Mouse (Mus musculus): ENCODE data around the gene Prrx1. TPM values are rescaled to one million over a fixed set of nuclear protein-coding genes. Genes with fewer than 3 reads are reported as not detected.

Gene Prrx1
- polyA plus RNA-seq, 1 experiment: 1.0 TPM

GRCm38 (mm10) chr1:163283980-163284635 lies 29.4 kb downstream of the Prrx1 start:
- TF ChIP-seq CTCF (IDR thresholded peaks at IDR 0.05; ENCODE audit: control insufficient read depth, insufficient read depth, insufficient replicate concordance, low read depth, low read length) (no peak), POLR2A (IDR thresholded peaks at IDR 0.05; ENCODE audit: control insufficient read depth, low read depth, low read length) (no peak)
- H3K36me3 ChIP-seq (ENCODE audit: control insufficient read depth, insufficient read depth, low read length): no peaks in the 10 kb centered on the region
- H3K27ac ChIP-seq (ENCODE audit: control insufficient read depth, insufficient read depth, low read depth, low read length): no peak overlapping the region
- no peaks in the 10 kb centered on the region for H3K27me3 ChIP-seq (ENCODE audit: control insufficient read depth, insufficient read depth, low read length)
- no peak overlapping the region for H3K4me3 ChIP-seq (ENCODE audit: control insufficient read depth, low read depth, low read length)
- H3K4me1 ChIP-seq (ENCODE audit: control insufficient read depth, insufficient read depth, low read length): no peaks in the 10 kb centered on the region

DNA sequence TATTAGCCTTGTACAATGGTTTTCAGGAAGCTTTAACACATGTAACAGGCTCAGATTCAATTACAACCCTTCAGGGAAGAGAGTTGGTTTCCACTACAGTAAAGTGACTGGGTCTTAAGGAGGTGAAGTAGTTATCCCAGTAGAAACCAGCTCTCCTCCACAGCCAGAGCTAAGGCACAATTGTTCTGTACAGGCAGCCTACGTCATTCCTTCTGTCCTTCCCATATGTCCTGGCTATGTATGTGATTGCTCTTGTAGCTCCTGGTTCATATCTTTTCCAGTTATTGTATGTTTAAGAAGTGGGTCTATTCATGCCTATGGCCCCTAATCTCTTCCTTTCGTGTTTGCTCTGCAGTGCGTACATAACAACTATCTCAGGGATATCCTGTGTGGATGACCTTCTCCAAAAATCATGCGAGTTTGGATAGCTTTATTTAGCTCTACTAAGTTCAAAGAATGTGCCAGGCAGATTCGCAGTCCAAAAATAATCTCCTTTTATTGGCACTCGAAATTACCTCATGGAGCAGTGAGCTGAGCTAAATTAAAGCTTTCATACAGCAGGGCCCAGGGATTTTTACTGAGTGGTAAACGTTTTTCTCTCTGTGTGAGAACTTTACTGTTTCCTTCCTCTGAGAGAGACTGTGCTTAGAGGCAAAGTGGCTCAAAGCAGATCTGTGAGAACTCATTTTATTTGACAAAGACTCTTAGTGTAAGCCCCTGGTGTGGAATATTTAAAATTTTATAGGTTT lies 31.9 kb downstream of the Prrx1 start:
- H3K4me3 ChIP-seq (ENCODE audit: control insufficient read depth, low read depth, low read length): no peak overlapping the region
- no peak for TF ChIP-seq POLR2A (IDR thresholded peaks at IDR 0.05; ENCODE audit: control insufficient read depth, low read depth, low read length)
- TF ChIP-seq CTCF (IDR thresholded peaks at IDR 0.05; ENCODE audit: control insufficient read depth, insufficient read depth, insufficient replicate concordance, low read depth, low read length): no peak
- H3K27ac ChIP-seq (ENCODE audit: control insufficient read depth, insufficient read depth, low read depth, low read length): no peak overlapping the region
- H3K4me1 ChIP-seq (ENCODE audit: control insufficient read depth, insufficient read depth, low read length): no peaks in the 10 kb centered on the region
- H3K36me3 ChIP-seq (ENCODE audit: control insufficient read depth, insufficient read depth, low read length): no peaks in the 10 kb centered on the region
- H3K27me3 ChIP-seq (ENCODE audit: control insufficient read depth, insufficient read depth, low read length): no peaks in the 10 kb centered on the region

DNA sequence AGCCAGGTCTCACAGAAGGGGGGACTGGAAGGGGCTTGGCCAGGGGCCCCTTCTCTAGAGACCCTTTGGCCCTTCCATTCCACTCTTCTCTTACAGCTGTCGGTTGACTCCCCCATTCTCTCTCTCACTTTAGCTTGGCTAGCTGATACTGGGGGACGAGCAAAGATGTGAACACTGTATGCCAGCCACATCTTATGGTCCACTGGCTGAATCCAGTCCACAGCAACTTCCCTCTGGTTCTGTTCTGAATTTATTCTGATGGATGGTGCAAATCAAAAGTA lies 32.7 kb downstream of the Prrx1 start:
- Histone ChIP-seq H3K27me3 (ENCODE audit: control insufficient read depth, insufficient read depth, low read length) (no peaks in the 10 kb centered on the region), H3K4me3 (ENCODE audit: control insufficient read depth, low read depth, low read length) (no peak overlapping the region), H3K4me1 (ENCODE audit: control insufficient read depth, insufficient read depth, low read length) (no peaks in the 10 kb centered on the region), H3K27ac (ENCODE audit: control insufficient read depth, insufficient read depth, low read depth, low read length) (no peak overlapping the region), H3K36me3 (ENCODE audit: control insufficient read depth, insufficient read depth, low read length) (no peaks in the 10 kb centered on the region)
- no peak for TF ChIP-seq CTCF (IDR thresholded peaks at IDR 0.05; ENCODE audit: control insufficient read depth, insufficient read depth, insufficient replicate concordance, low read depth, low read length)
- no peak for TF ChIP-seq POLR2A (IDR thresholded peaks at IDR 0.05; ENCODE audit: control insufficient read depth, low read depth, low read length)

DNA sequence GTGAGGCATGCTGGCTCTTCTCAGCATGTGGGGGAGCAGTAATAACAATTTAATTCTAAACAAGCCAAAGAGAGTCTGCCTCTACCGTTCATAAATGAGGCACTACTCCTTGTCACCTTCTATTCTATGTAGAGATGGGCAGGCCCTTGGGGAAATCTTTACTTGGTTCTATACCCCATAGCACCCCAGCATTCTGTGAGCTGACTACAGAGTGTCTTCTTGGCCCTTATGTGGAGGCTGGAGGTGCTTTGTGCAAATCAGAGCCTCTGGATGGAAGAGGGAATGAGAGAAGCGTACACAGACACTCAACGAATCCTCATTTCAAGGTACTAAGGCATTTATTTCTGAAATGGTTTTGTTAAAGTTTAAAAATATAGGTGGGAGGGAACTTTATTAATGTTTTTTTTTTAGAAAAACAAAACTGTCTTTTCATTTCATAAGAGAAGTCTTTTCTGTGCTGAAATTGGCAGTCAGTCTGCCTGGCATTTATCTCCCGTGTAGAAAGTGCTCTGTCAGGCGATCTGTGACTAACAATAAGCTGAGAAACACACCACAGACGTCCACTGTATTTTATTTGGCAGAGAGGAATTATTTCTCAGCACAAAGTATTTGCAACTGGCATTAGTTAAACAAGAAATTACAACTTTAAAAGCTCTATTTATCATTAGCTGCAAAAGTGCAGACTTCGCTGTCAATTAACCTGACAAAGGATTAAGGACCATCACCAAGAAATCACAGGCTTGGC lies 33.2 kb downstream of the Prrx1 start:
- H3K27me3 ChIP-seq (ENCODE audit: control insufficient read depth, insufficient read depth, low read length): no peaks in the 10 kb centered on the region
- TF ChIP-seq POLR2A (IDR thresholded peaks at IDR 0.05; ENCODE audit: control insufficient read depth, low read depth, low read length): no peak
- no peak for TF ChIP-seq CTCF (IDR thresholded peaks at IDR 0.05; ENCODE audit: control insufficient read depth, insufficient read depth, insufficient replicate concordance, low read depth, low read length)
- H3K4me3 ChIP-seq (ENCODE audit: control insufficient read depth, low read depth, low read length): no peak overlapping the region
- no peak overlapping the region for H3K27ac ChIP-seq (ENCODE audit: control insufficient read depth, insufficient read depth, low read depth, low read length)
- H3K36me3 ChIP-seq (ENCODE audit: control insufficient read depth, insufficient read depth, low read length): no peaks in the 10 kb centered on the region
- H3K4me1 ChIP-seq (ENCODE audit: control insufficient read depth, insufficient read depth, low read length): no peaks in the 10 kb centered on the region

GRCm38 (mm10) chr1:163277069-163277468 lies 36.4 kb downstream of the Prrx1 start:
- TF ChIP-seq CTCF (IDR thresholded peaks at IDR 0.05; ENCODE audit: control insufficient read depth, insufficient read depth, insufficient replicate concordance, low read depth, low read length): no peak
- TF ChIP-seq POLR2A (IDR thresholded peaks at IDR 0.05; ENCODE audit: control insufficient read depth, low read depth, low read length): no peak

DNA sequence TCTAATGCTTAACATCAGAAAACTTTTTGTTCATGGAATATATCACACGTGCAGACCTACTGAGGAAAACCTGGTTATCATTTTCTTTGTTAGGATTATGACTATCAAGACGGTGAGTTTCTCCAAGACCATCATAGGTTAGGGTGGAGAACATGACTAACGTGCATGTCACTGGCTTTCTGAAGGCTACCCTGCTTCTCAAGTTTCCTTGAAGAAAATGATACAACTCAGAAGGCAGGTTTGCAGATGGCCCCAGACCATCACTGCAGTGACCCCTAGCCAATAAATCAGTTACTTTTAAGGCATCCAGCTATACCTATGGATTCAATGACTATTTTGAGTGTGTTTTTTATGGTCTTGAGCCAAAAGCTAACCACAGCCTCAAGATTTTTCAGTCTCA lies 38.6 kb downstream of the Prrx1 start:
- no peak for TF ChIP-seq POLR2A (IDR thresholded peaks at IDR 0.05; ENCODE audit: control insufficient read depth, low read depth, low read length)
- no peak for TF ChIP-seq CTCF (IDR thresholded peaks at IDR 0.05; ENCODE audit: control insufficient read depth, insufficient read depth, insufficient replicate concordance, low read depth, low read length)
- Histone ChIP-seq H3K27me3 (ENCODE audit: control insufficient read depth, insufficient read depth, low read length) (no peaks in the 10 kb centered on the region), H3K36me3 (ENCODE audit: control insufficient read depth, insufficient read depth, low read length) (no peaks in the 10 kb centered on the region), H3K27ac (ENCODE audit: control insufficient read depth, insufficient read depth, low read depth, low read length) (no peak overlapping the region), H3K4me1 (ENCODE audit: control insufficient read depth, insufficient read depth, low read length) (no peaks in the 10 kb centered on the region), H3K4me3 (ENCODE audit: control insufficient read depth, low read depth, low read length) (no peak overlapping the region)

More at GRCm38 (mm10) chr1:163277069-163277468, 36.4 kb downstream of the Prrx1 start:
- H3K27me3 ChIP-seq (ENCODE audit: control insufficient read depth, insufficient read depth, low read length): no peaks in the 10 kb centered on the region
- H3K4me3 ChIP-seq (ENCODE audit: control insufficient read depth, low read depth, low read length): no peak overlapping the region
- no peak overlapping the region for H3K27ac ChIP-seq (ENCODE audit: control insufficient read depth, insufficient read depth, low read depth, low read length)
- no peaks in the 10 kb centered on the region for H3K4me1 ChIP-seq (ENCODE audit: control insufficient read depth, insufficient read depth, low read length)
- H3K36me3 ChIP-seq (ENCODE audit: control insufficient read depth, insufficient read depth, low read length): no peaks in the 10 kb centered on the region

- Histone ChIP-seq H3K36me3 (ENCODE audit: control insufficient read depth, insufficient read depth, low read length) (no peaks in the 10 kb centered on the region), H3K27ac (ENCODE audit: control insufficient read depth, insufficient read depth, low read depth, low read length) (no peak overlapping the region), H3K4me3 (ENCODE audit: control insufficient read depth, low read depth, low read length) (no peak overlapping the region), H3K4me1 (ENCODE audit: control insufficient read depth, insufficient read depth, low read length) (no peaks in the 10 kb centered on the region), H3K27me3 (ENCODE audit: control insufficient read depth, insufficient read depth, low read length) (no peaks in the 10 kb centered on the region)
- TF ChIP-seq POLR2A (IDR thresholded peaks at IDR 0.05; ENCODE audit: control insufficient read depth, low read depth, low read length): no peak
- TF ChIP-seq CTCF (IDR thresholded peaks at IDR 0.05; ENCODE audit: control insufficient read depth, insufficient read depth, insufficient replicate concordance, low read depth, low read length): no peak
Measured at GRCm38 (mm10) chr1:163273132-163273531, 40.4 kb downstream of the Prrx1 start.
